Mouse (Mus musculus) limb, embryonic 15.5 days (tissue): ENCODE data around the gene Gapdh. TPM values are rescaled to one million over a fixed set of nuclear protein-coding genes. Genes with fewer than 3 reads are reported as not detected.
"Not testable (repeated sequence)": the region's sequence is repeated elsewhere in the genome, so short reads cannot be mapped to it uniquely, and the experiment has no call there.

ENCODE experiments used
- ATAC-seq: fragments of 200-750 bp; cut with Nextera tagmentation; 2 replicates; pipeline ENCODE4 v1.8.0; 2017; ENCODE audit warnings: low read depth, moderate TSS enrichment; ENCODE audit not compliant: insufficient number of reproducible peaks, low FRiP score, low TSS enrichment
- H3K27ac ChIP-seq: fragments of 300-500 bp; sonication (generic); 2 replicates; pipeline ENCODE4 v1.5.1; 2015; ENCODE audit warnings: moderate library complexity, mild to moderate bottlenecking, inconsistent platforms
- H3K27me3 ChIP-seq: fragments of 300-500 bp; sonication (generic); 2 replicates; pipeline ENCODE4 v1.6.1; 2015; ENCODE audit warnings: inconsistent platforms
- H3K36me3 ChIP-seq: fragments of 300-500 bp; sonication (generic); 2 replicates; pipeline ENCODE4 v1.6.1; 2015; ENCODE audit warnings: inconsistent platforms
- H3K4me1 ChIP-seq: fragments of 300-500 bp; sonication (generic); 2 replicates; pipeline ENCODE4 v1.6.1; 2015; ENCODE audit warnings: inconsistent platforms
- H3K4me2 ChIP-seq: fragments of 300-500 bp; sonication (generic); 2 replicates; pipeline ENCODE4 v1.6.1; 2015; ENCODE audit warnings: mild to moderate bottlenecking, inconsistent platforms
- H3K4me3 ChIP-seq: fragments of 300-500 bp; sonication (generic); 2 replicates; pipeline ENCODE4 v1.5.1; 2015; ENCODE audit warnings: mild to moderate bottlenecking, inconsistent platforms
- H3K9ac ChIP-seq: fragments of 300-500 bp; sonication (generic); 2 replicates; pipeline ENCODE4 v1.6.1; 2015; ENCODE audit warnings: inconsistent platforms
- H3K9me3 ChIP-seq: fragments of 300-500 bp; sonication (generic); 2 replicates; pipeline ENCODE4 v1.6.1; 2016; ENCODE audit warnings: inconsistent platforms
- WGBS: fragments of 180-500 bp; shearing (Covaris S2); methylation state at CpG from one replicate; pipeline ENCODE4 v1.1.7; 2015; 5-methylcytosine and 5-hydroxymethylcytosine counted together
- polyA plus RNA-seq: library from polyadenylated mRNA; unstranded; fragments of >200 nt; fragmentation: Nextera tagmentation; extraction: Ambion mirVana; gene quantifications from 2 replicates; pipeline ENCODE4 v1.2.1, GENCODE M21; 2015

The Gapdh gene
- polyA plus RNA-seq, 1 experiment from 2014 or later = 1,547 TPM

- H3K9me3 ChIP-seq = no peaks in the 10 kb centered on the region
- H3K36me3 ChIP-seq = peaks cover 60% of the 10 kb centered on the region
- 0 out of 2 replicates have a peak overlapping the region, but pooled peaks have one; percentile 18 for H3K9ac ChIP-seq
- H3K4me2 ChIP-seq = peak overlapping the region; percentile 82
- H3K27me3 ChIP-seq = no peaks in the 10 kb centered on the region
- peak; percentile 28 for ATAC-seq
- WGBS = 20% methylated on average over 10 of the region's 10 CpGs
- peaks cover 38% of the 10 kb centered on the region for H3K4me1 ChIP-seq
- peak overlapping the region; percentile 74 for H3K4me3 ChIP-seq
- peak overlapping the region; percentile 94 for H3K27ac ChIP-seq
Measured at GRCm38 (mm10) chr6:125166861-125167650, 789 bp upstream of the Gapdh start.

GRCm38 (mm10) chr6:125165328-125165891, 857 bp downstream of the Gapdh start:
- Histone ChIP-seq H3K4me3 (peak overlapping the region; percentile 74), H3K9ac (peak overlapping the region; percentile 75), H3K27ac (peak overlapping the region; percentile 94), H3K4me2 (peak overlapping the region; percentile 82), H3K36me3 (peaks cover 56% of the 10 kb centered on the region), H3K27me3 (no peaks in the 10 kb centered on the region), H3K9me3 (no peaks in the 10 kb centered on the region), H3K4me1 (peaks cover 51% of the 10 kb centered on the region)
- ATAC-seq = peak; percentile 90
- WGBS = under 1% methylated on average over 36 of the region's 36 CpGs

GRCm38 (mm10) chr6:125164672-125165327, 1.5 kb downstream of the Gapdh start:
- Histone ChIP-seq H3K27ac (peak overlapping the region; percentile 94), H3K9ac (peak overlapping the region; percentile 75), H3K4me3 (peak overlapping the region; percentile 74), H3K9me3 (no peaks in the 10 kb centered on the region), H3K4me1 (peaks cover 56% of the 10 kb centered on the region), H3K27me3 (no peaks in the 10 kb centered on the region), H3K36me3 (peaks cover 56% of the 10 kb centered on the region), H3K4me2 (peak overlapping the region; percentile 82)
- ATAC-seq = no peak
- under 1% methylated on average over 39 of the region's 39 CpGs for WGBS

GRCm38 (mm10) chr6:125163801-125164657, 2.2 kb downstream of the Gapdh start:
- WGBS = 3% methylated on average over 20 of the region's 20 CpGs
- peak overlapping the region; percentile 82 for H3K4me2 ChIP-seq
- peak overlapping the region; percentile 74 for H3K4me3 ChIP-seq
- no peaks in the 10 kb centered on the region for H3K27me3 ChIP-seq
- peak overlapping the region; percentile 75 for H3K9ac ChIP-seq
- peaks cover 59% of the 10 kb centered on the region for H3K4me1 ChIP-seq
- no peak for ATAC-seq
- H3K9me3 ChIP-seq = no peaks in the 10 kb centered on the region
- H3K27ac ChIP-seq = peak overlapping the region; percentile 94
- H3K36me3 ChIP-seq = peaks cover 52% of the 10 kb centered on the region

GRCm38 (mm10) chr6:125162615-125163305, 3.5 kb downstream of the Gapdh start:
- not testable (repeated sequence) for H3K4me2 ChIP-seq, H3K27ac ChIP-seq, H3K9ac ChIP-seq, ATAC-seq, H3K9me3 ChIP-seq, H3K27me3 ChIP-seq
- 72% methylated on average over 12 of the region's 16 CpGs for WGBS
- peaks cover 58% of the 10 kb centered on the region for H3K4me1 ChIP-seq
- peak overlapping the region; percentile 9; the same call in 1 of the 2 replicates for H3K4me3 ChIP-seq
- H3K36me3 ChIP-seq = peaks cover 48% of the 10 kb centered on the region

- H3K27me3 ChIP-seq, H3K27ac ChIP-seq, H3K9ac ChIP-seq, H3K4me2 ChIP-seq, H3K4me3 ChIP-seq, ATAC-seq, H3K9me3 ChIP-seq: not testable (repeated sequence)
- peaks cover 52% of the 10 kb centered on the region for H3K36me3 ChIP-seq
- 11% methylated on average over 4 of the region's 5 CpGs for WGBS
- peaks cover 50% of the 10 kb centered on the region for H3K4me1 ChIP-seq
Measured at GRCm38 (mm10) chr6:125161971-125162370, 4.3 kb downstream of the Gapdh start.

- WGBS = 16% methylated on average over 22 of the region's 22 CpGs
- no peak overlapping the region for H3K4me2 ChIP-seq
- peaks cover 58% of the 10 kb centered on the region for H3K36me3 ChIP-seq
Measured at GRCm38 (mm10) chr6:125160854-125161760, 5.2 kb downstream of the Gapdh start.

GRCm38 (mm10) chr6:125160558-125160853, 5.8 kb downstream of the Gapdh start:
- Histone ChIP-seq H3K9ac (no peak overlapping the region), H3K36me3 (peaks cover 63% of the 10 kb centered on the region), H3K27ac (peak overlapping the region; percentile 72), H3K4me3 (no peak overlapping the region), H3K4me1 (peaks cover 39% of the 10 kb centered on the region), H3K9me3 (no peaks in the 10 kb centered on the region), H3K27me3 (no peaks in the 10 kb centered on the region), H3K4me2 (no peak overlapping the region)
- WGBS = 60% methylated on average over 10 of the region's 10 CpGs
- ATAC-seq = no peak

More at GRCm38 (mm10) chr6:125160854-125161760, 5.2 kb downstream of the Gapdh start:
- Histone ChIP-seq H3K9ac (no peak overlapping the region), H3K4me3 (no peak overlapping the region), H3K9me3 (no peaks in the 10 kb centered on the region), H3K27ac (peak overlapping the region; percentile 72), H3K27me3 (no peaks in the 10 kb centered on the region), H3K4me1 (peaks cover 41% of the 10 kb centered on the region)
- no peak for ATAC-seq

- Histone ChIP-seq H3K9me3 (no peaks in the 10 kb centered on the region), H3K36me3 (peaks cover 68% of the 10 kb centered on the region), H3K4me1 (peaks cover 39% of the 10 kb centered on the region), H3K27me3 (no peaks in the 10 kb centered on the region), H3K9ac (no peak overlapping the region), H3K4me2 (no peak overlapping the region), H3K4me3 (no peak overlapping the region), H3K27ac (peak overlapping the region; percentile 72)
- 78% methylated on average over 7 of the region's 7 CpGs for WGBS
- ATAC-seq = no peak
Measured at GRCm38 (mm10) chr6:125159773-125160557, 6.3 kb downstream of the Gapdh start.
